Mouse (Mus musculus): ENCODE data around the gene Omt2b.

DNA sequence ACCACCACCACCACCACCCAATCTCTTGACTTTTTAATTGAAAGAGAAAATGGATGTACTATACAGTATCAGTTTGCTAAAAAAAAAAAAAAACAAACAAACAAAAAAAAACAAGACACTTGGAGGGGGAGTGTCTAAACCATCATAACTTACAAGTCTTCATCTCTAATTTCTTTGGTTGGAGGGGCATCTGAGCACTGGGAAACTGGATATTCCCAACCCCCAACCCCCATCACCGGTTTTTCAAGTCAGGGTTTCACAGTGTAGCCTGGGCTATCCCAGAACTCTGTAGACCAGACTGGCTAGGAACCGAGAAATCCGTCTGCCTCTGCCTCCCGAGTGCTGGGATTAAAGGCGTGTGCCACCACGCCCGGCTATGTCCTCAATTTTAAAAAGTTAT, 42.4 kb downstream of the Omt2b start:
- TF ChIP-seq POLR2A (IDR thresholded peaks at IDR 0.05; ENCODE audit: insufficient read depth, low read length): no peak
- no peak for TF ChIP-seq CTCF (IDR thresholded peaks at IDR 0.05; ENCODE audit: low read depth, low read length)
- TF ChIP-seq EP300 (IDR thresholded peaks at IDR 0.05; ENCODE audit: insufficient read depth, low read depth, low read length): no peak
